Mouse (Mus musculus) cortical plate, adult 2 months (tissue): ENCODE data around the gene Pstpip1. TPM values are rescaled to one million over a fixed set of nuclear protein-coding genes. Genes with fewer than 3 reads are reported as not detected.

Experiments
- H3K27ac ChIP-seq: fragments of 200-500 bp; 2 replicates; pipeline ENCODE4 v1.5.1; 2012; ENCODE audit warnings: low read length, control low read depth, inconsistent platforms; ENCODE audit not compliant: insufficient read depth
- H3K4me1 ChIP-seq: fragments of 200-500 bp; 2 replicates; pipeline ENCODE4 v1.6.1; 2011; ENCODE audit warnings: low read length; ENCODE audit not compliant: control insufficient read depth, insufficient read depth
- H3K4me3 ChIP-seq: fragments of 200-500 bp; 2 replicates; pipeline ENCODE4 v1.5.1; 2011; ENCODE audit warnings: mild to moderate bottlenecking, low read length, control low read depth; ENCODE audit not compliant: insufficient read depth
- CTCF ChIP-seq: fragments of 200-500 bp; IDR thresholded peaks from 2 replicates; pipeline ENCODE4 v1.5.1; 2011; ENCODE audit warnings: mild to moderate bottlenecking, control low read depth, low read length; ENCODE audit not compliant: insufficient read depth; ENCODE audit errors: extremely low read depth
- POLR2A ChIP-seq: fragments of 200-500 bp; IDR thresholded peaks from 2 replicates; pipeline ENCODE4 v1.6.1; 2011; ENCODE audit warnings: mild to moderate bottlenecking, low read length, control low read depth; ENCODE audit not compliant: insufficient read depth; ENCODE audit errors: extremely low read depth
- polyA plus RNA-seq: library from polyadenylated mRNA; depleted of rRNA; stranded (reverse); fragments of >200 nt; gene quantifications from 2 replicates; pipeline ENCODE4 v1.2.3, GENCODE M21; 2012

Pstpip1 gene
- polyA plus RNA-seq, 1 experiment: 3.2 TPM

- Histone ChIP-seq H3K4me3 (no peak overlapping the region), H3K27ac (no peak overlapping the region), H3K4me1 (no peaks in the 10 kb centered on the region)
- TF ChIP-seq POLR2A (no peak), CTCF (no peak)
These were observed 16.9 kb upstream of the Pstpip1 start for GRCm38 (mm10) chr9:56072861-56073260.

DNA sequence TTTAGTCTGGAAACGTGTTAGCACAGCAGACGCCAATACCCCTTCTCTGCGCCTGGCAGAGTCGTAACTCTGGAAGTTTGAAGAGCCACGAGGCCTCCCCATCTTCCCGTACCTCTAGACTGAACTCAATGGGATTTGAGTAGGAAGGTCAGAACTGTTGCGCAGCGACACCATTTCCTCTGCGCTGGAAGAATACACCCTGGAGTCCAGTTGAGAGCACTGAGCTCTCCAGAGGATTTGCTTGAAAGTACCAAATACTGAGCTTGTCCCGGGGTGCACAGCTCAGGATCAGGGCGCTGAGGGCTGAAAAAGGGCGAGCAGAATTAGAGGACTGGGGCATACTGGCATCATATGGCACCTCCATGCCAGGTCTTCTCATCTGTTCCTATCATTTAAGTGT lies 14.9 kb upstream of the Pstpip1 start:
- 0 out of 2 replicates have a peak overlapping the region, but pooled peaks have one; percentile 21 for H3K27ac ChIP-seq
- H3K4me1 ChIP-seq: no peaks in the 10 kb centered on the region
- TF ChIP-seq CTCF (no peak), POLR2A (no peak)
- H3K4me3 ChIP-seq: no peak overlapping the region

GRCm38 (mm10) chr9:56075264-56075663 lies 14.5 kb upstream of the Pstpip1 start:
- no peak overlapping the region for H3K4me3 ChIP-seq
- 0 out of 2 replicates have a peak overlapping the region, but pooled peaks have one; percentile 21 for H3K27ac ChIP-seq
- H3K4me1 ChIP-seq: no peaks in the 10 kb centered on the region
- TF ChIP-seq CTCF (peak; percentile 57), POLR2A (no peak)

- Histone ChIP-seq H3K27ac (peak overlapping the region; percentile 8; the same call in 1 of the 2 replicates), H3K4me1 (no peaks in the 10 kb centered on the region), H3K4me3 (no peak overlapping the region)
- TF ChIP-seq CTCF (no peak), POLR2A (no peak)
These were observed 13.7 kb upstream of the Pstpip1 start for GRCm38 (mm10) chr9:56075901-56076620.

GRCm38 (mm10) chr9:56079587-56079986 lies 10.2 kb upstream of the Pstpip1 start:
- Histone ChIP-seq H3K4me1 (no peaks in the 10 kb centered on the region), H3K4me3 (no peak overlapping the region), H3K27ac (no peak overlapping the region)
- TF ChIP-seq CTCF: no peak
- no peak for TF ChIP-seq POLR2A

- H3K4me3 ChIP-seq: no peak overlapping the region
- no peak for TF ChIP-seq CTCF
- peaks cover 2% of the 10 kb centered on the region for H3K4me1 ChIP-seq
- H3K27ac ChIP-seq: no peak overlapping the region
These were observed 3.2 kb upstream of the Pstpip1 start for GRCm38 (mm10) chr9:56086524-56086923.

DNA sequence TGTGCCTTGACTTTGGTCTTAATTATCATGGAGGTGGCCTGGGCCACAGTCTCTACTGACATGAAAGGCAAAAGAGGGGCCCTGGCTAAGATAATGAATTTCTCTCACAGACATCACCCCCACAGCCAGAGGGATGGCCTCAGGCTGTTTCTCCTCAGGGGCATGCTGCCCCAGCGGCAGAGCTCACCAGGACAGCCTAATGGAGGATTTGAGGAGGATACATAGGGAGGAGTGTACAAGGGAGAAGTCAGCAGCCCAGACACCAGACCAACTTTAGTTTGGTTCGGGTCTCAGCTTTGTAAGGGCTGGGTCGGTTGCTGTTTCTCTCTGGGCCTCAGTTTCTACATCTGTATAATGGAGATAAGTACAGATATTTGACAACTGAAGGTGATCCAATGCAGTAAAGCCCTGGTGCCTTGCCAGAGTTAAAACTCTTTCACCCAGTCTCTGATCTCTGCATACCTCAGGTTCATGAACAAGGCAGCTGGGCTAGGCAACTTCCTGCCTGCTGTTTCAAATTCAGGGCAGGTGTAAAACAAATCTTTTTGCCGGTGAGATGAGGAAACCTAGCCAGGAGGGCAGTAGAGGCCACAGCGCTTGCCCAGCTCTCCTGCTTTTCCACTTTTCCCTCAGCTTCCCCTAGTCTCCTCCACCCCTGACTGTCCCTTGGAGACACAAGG lies 924 bp downstream of the Pstpip1 start:
- no peak overlapping the region for H3K4me3 ChIP-seq
- H3K4me1 ChIP-seq: peaks cover 3% of the 10 kb centered on the region
- TF ChIP-seq CTCF (no peak), POLR2A (no peak)
- no peak overlapping the region for H3K27ac ChIP-seq

GRCm38 (mm10) chr9:56092102-56092501 lies 2.3 kb downstream of the Pstpip1 start:
- no peak for TF ChIP-seq POLR2A
- TF ChIP-seq CTCF: 0 out of 2 replicates have a peak, but pooled peaks have one; percentile 19
- Histone ChIP-seq H3K4me3 (no peak overlapping the region), H3K27ac (no peak overlapping the region), H3K4me1 (peaks cover 3% of the 10 kb centered on the region)

DNA sequence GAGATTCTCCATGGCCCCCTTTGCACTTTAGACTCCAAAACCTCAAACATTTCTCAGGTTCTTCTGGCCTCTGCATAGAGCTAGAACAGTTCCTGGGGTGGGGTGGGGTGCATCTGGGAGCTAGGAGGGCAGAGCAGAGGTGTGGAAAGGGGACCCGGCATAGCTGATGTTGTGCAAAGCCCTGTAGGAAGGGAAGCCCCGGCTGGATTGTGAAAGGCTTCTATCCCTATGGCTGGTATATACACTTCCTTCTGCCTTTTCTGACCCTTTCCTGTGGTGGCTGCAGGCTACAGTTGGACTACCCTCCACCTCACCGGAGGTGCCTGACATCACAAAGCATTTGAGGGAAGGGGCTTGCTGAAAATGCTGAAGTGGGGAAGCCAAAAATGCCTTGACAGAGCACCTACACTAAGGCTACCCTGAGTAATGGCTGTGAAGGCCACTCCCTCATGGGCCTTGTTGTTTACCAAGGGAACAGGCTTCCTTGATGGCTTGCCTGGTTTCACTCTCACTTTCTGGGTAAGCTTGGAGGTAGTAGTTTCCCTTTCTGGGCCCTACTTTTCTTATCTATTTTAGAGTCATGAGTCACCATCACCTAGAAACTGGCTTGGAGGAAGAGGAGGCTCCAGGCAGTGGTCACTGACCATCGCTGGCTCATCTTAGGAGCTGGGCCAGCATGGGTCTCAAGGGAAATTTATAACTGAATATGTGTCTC lies 8.0 kb downstream of the Pstpip1 start:
- peaks cover 1% of the 10 kb centered on the region; the same call in 1 of the 2 replicates for H3K4me1 ChIP-seq
- H3K27ac ChIP-seq: no peak overlapping the region
- TF ChIP-seq POLR2A (no peak), CTCF (no peak)
- H3K4me3 ChIP-seq: no peak overlapping the region
